Mouse (Mus musculus): Measurements from ENCODE around the gene Gm27029.

The Gm27029 gene

GRCm38 (mm10) chr11:101357505-101358182, 67.0 kb downstream of the Gm27029 start:
- in situ Hi-C loops (cut with MboI; ENCODE audit: unreplicated experiment in 2 of 2): no loop called here
